Mouse (Mus musculus) lung, postnatal 25 days (tissue): ENCODE data around the gene Slc35e1.
A peak's percentile ranks its signal among the peaks of the same experiment; 100 is the strongest.

Experiments
- DNase-seq: peaks from one replicate; pipeline ENCODE4 v3.0.0; 2022; ENCODE audit warnings: low spot score

The Slc35e1 gene

GRCm38 (mm10) chr8:72491680-72492621 lies at the start of gene Slc35e1:
Slc35e1 (minus strand) TSS chr8:72492614.
- DNase-seq, result peak; percentile 16

- DNase-seq, result no peak
Measured at GRCm38 (mm10) chr8:72539234-72539633, 46.8 kb upstream of the Slc35e1 start.

DNA sequence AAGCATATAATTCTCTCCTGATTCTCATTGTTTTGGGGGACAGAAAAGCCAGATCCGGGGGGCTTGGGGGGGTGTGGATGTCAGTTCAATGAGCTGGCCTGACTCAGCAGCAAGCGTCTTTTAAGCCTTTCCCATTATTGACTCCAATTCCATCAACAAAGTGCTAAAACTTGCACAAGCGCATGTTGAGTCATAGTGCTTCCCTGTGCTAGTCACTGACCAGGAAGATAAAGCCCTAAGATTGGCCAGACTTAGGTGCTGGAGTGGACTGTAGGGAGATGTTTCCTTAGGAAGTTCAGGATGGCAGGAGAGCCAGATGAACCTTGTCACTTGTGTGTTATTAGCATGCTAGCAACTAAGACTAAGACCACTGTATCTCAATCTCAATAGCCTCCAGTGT lies 42.5 kb upstream of the Slc35e1 start:
- DNase-seq, result no peak

- no peak for DNase-seq
Measured at GRCm38 (mm10) chr8:72532103-72532502, 39.7 kb upstream of the Slc35e1 start.

- no peak for DNase-seq
Measured at GRCm38 (mm10) chr8:72521888-72522287, 29.5 kb upstream of the Slc35e1 start.

DNA sequence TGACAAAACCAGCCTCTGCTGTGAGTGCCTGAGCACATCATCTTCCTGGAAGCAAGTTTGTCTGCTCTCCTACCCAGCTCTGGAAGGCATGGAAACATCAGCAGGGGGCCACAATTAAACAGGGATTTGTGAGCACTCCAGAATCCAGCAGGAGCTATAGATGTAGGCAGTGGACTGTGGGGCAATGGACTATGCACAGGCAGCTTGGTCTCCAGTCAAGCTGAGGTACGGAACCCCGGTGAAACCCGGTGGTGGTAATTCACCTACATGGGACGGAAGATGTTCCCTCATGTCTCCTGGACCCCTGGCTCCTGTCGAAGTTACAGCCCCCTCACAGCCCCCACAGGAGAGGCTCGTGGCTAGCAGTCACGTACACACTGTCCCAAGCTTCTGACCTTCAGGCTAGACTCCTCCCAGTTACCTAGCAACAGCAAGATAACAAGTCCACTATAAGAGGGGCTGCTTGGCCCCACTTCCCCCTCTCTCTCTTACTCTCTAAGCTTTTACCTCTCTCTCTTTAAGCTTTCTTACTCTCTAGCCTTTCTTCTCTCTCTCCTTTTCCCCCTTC lies 25.1 kb upstream of the Slc35e1 start:
- DNase-seq, result no peak

DNA sequence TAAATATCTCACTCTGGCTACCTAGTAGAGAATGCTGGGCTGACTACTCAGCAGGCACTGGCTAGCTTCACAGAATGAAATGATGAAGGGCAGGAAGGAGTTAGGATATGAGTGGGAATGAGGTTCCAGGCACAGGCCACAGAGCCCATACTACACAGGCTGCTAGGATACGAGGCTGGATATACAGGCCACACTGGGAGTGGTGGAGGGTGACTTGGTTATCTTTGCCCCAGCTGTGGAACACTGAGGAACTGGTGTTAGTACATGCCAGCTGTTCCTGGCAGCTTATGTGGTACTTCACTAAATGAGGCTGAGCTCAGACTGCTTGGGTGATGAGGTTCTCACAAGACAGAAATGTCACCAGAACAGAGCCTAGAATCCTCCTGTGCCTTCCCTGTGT lies 20.7 kb upstream of the Slc35e1 start:
- no peak for DNase-seq

DNA sequence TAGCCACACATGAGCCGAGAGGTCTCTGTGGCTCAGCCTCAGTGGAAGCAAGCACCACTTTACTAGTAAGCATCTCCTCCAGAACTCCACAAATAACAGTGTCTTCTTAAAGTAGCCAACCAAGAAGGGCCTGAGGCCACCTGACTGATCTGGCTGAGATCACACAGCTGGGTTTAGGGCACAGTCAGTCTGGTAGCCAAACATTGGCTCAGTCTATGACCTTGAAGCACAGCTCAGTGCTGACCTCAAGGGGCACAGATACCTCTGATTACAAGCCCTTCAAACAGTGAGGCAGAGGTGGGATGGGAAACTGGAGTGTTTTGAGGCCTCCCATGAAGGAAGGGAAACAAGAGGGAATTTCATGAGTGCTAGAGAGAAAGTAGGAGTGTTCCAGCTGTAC lies 20.2 kb upstream of the Slc35e1 start:
- no peak for DNase-seq

DNA sequence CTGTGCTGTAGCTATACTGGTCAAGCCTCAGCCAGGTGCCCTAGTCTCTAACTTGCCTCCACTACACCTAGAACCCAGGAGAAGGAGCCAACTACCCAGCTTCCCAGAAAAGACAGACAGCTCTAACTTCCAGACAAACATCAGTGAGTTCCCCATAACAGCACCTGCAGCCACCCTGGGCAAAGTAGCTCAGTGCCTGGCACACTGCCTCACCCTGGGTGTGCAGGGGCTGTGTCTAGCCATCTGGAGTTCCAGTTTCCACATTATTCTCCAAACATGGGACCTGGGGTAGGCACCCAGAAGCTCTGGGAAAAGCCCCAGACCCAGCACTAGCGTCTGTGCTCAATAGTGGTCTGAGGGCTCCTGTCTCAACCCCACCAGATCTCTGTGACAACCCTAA lies 15.1 kb upstream of the Slc35e1 start:
- no peak for DNase-seq

DNA sequence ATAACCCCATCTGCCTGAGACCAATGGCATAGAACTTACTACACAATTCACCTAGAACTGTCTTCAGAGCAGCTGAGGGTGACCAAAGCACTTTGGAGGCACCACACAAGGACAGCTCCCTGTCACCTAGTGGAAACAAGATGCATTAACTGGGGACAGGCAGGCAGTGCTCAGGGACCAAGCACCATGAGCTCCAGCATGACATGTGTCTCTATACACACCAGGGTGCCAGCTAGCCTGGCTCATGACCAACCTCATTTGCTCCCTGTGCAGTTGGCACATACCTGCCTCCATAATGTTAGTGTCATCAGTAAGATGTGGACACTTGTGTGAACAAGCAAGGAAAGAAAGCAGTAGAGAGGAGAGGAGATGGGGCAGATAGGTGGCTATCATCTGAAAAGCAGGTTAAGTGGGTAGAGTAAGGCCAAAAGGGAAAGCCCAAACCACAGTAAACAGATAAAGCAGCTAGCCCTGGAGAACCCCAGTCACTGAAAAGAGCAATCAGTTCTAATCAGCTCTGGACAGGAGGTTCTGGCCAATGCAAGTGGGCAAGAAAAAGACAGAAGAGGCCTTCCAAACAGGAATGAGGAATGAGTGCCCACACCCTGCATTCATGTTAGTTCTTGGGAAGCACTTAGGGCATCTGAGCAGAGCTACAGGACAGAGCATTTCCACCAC lies 12.4 kb upstream of the Slc35e1 start:
- DNase-seq, result no peak

DNA sequence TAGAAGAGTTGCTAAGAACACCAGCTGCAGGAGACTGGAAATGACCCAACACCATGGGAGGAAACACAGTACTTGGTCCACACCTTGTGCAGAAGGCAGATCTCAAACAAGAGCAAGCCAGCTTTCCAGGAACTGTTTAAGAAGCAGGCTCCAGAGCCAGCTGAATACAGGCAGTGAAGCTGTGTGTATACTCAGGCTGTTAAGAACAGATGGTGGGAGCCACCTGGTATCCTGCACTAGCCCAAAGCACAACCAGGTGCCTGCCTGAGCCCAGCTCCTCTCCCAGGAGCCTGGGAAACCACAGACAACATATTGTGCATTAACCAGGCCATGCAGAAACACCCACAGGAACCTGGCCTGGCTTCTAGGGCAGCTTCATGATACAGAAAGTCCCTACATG lies 11.7 kb upstream of the Slc35e1 start:
- DNase-seq, result no peak

GRCm38 (mm10) chr8:72500521-72500931 lies 8.1 kb upstream of the Slc35e1 start:
- DNase-seq, result no peak

DNA sequence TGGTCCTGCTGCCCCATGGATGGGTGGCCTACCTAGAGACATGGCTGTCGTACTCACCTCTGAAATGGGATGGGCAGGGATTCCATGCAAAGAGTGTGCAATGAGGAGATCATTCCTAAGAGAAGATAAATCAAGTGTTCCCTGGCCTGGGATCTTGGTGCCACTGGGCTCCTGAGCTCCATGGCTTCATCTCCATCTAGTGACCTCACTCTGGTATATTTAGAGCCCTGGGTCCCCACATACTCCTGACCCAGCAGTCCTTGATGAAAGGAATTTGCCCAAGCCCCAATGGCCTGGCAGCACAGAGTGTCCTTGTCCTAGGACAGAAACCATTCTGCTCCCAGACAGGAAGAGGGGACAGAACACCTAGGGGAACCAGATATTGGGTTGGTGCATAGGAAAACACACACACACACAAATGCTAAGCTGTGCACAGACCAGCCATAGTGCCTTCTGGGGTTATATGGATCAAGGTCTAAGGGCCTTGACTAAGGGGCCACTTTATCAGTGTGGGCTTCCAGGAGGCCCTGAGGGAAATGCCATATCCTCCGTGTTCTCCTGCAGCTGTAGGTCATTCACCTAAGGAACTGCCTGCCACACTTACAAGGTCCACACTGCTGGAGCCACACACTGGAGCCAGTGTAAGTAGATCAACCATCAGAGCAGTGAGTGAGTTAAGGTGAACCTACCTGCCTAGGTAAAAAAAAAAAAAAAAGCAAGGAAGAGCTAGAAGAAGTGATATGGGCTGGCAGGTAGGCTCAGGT lies 7.3 kb upstream of the Slc35e1 start:
- no peak for DNase-seq

- DNase-seq, result no peak
Measured at GRCm38 (mm10) chr8:72498527-72498926, 6.1 kb upstream of the Slc35e1 start.

DNA sequence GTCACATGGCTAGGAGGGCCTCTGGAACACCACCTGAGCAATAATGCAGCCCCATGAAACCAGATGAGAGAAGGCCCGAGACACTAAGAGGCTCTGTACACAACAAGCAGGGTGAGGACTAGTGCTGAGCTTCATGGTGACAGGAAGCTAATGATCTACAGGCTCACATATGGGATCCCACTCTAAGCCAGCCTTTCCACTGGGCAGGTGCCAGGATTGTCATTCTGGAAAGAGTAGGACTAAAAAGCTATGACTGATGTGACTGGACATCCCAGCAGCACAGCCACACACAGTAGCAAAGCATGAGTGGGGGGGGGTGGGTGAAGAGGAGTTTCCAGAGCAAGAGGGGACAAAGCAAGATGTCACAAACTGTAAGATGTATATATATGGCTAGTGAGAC lies 5.5 kb upstream of the Slc35e1 start:
- no peak for DNase-seq

- no peak for DNase-seq
Measured at GRCm38 (mm10) chr8:72496217-72496616, 3.8 kb upstream of the Slc35e1 start.

- DNase-seq, result no peak
Measured at GRCm38 (mm10) chr8:72495411-72496111, 3.1 kb upstream of the Slc35e1 start.

GRCm38 (mm10) chr8:72493381-72493780 lies 967 bp upstream of the Slc35e1 start:
- no peak for DNase-seq

- DNase-seq, result peak; percentile 99
Measured at GRCm38 (mm10) chr8:72492622-72493081, 238 bp upstream of the Slc35e1 start.

- DNase-seq, result no peak
Measured at GRCm38 (mm10) chr8:72491017-72491416, 1.4 kb downstream of the Slc35e1 start.

DNA sequence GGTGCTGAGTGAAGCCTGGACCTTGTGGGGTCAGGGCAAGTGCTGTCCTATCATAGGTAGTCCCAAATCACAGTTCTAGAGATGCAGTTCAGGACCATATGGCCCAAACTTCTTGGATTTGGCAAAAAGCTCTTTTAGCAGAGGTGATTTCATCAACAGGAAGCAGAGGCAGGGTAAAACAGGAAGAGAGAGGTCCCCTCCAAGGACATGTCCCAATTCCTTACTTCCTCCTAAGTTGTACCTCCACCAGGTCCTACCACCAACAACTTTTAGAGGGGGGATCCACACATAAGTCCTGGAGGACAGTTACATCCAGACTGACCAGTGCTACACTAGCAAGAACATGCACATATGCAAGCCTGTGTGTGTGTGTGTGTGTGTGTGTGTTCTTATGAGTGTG lies 5.4 kb downstream of the Slc35e1 start:
- DNase-seq, result no peak
